In genomic region chr3:41082885-41083789, GRCm38 (mm10) we compare ENCODE assay signal across 8 mouse cellular contexts. TPM values are rescaled to one million over a fixed set of nuclear protein-coding genes. Genes with fewer than 3 reads are reported as not detected.
DNase-seq lines count a peak whose midpoint lies in the region; ATAC-seq and TF ChIP-seq lines count a peak whose summit lies in the region.

Gene Pgrmc2, minus strand, starts transcription at chr3:41083046.

- no peaks in the 10 kb centered on the region for H3K36me3 ChIP-seq in kidney, embryonic 14.5 days (ENCODE audit: control insufficient read depth, insufficient read depth, low read length)
- H3K36me3 ChIP-seq in limb, embryonic 15.5 days = no peaks in the 10 kb centered on the region

- TF ChIP-seq POLR2A in bone marrow macrophage, adult 2 months (IDR thresholded peaks at IDR 0.05; ENCODE audit: borderline replicate concordance, low read depth, low read length) = 0 out of 2 replicates have a peak, but pooled peaks have one; percentile 73
- peak; percentile 98 for TF ChIP-seq POLR2A in embryonic fibroblast, embryonic 13.5 days (IDR thresholded peaks at IDR 0.05; ENCODE audit: low read depth, low read length)

- peaks cover 10% of the 10 kb centered on the region for H3K4me1 ChIP-seq in bone marrow macrophage, adult 2 months (ENCODE audit: control insufficient read depth, insufficient read depth, low read length)
- H3K4me1 ChIP-seq in embryonic fibroblast, embryonic 13.5 days (ENCODE audit: control insufficient read depth, insufficient read depth, low read length) = peaks cover 3% of the 10 kb centered on the region; the same call in 1 of the 2 replicates
- H3K4me1 ChIP-seq in kidney, embryonic 14.5 days (ENCODE audit: control insufficient read depth, insufficient read depth, low read length) = peaks cover 6% of the 10 kb centered on the region
- H3K4me1 ChIP-seq in limb, embryonic 15.5 days = peaks cover 10% of the 10 kb centered on the region

- H3K9me3 ChIP-seq in kidney, embryonic 14.5 days (ENCODE audit: control insufficient read depth, low read length) = no peaks in the 10 kb centered on the region
- no peaks in the 10 kb centered on the region for H3K9me3 ChIP-seq in limb, embryonic 15.5 days

- peak within 1 kb of the TSS; percentile 94 for H3K4me2 ChIP-seq in kidney, embryonic 14.5 days (replicated peaks; ENCODE audit: low read depth, low read length)
- peak within 1 kb of the TSS; percentile 76 for H3K4me2 ChIP-seq in limb, embryonic 15.5 days

- H3K27me3 ChIP-seq in kidney, embryonic 14.5 days (ENCODE audit: control insufficient read depth, insufficient read depth, low read length) = no peaks in the 10 kb centered on the region
- H3K27me3 ChIP-seq in limb, embryonic 15.5 days = no peaks in the 10 kb centered on the region

- under 1% methylated on average over 95 of the region's 95 CpGs for WGBS in kidney, embryonic 14.5 days
- WGBS in limb, embryonic 15.5 days = under 1% methylated on average over 91 of the region's 95 CpGs

- TF ChIP-seq CTCF in bone marrow macrophage, adult 2 months (IDR thresholded peaks at IDR 0.05; ENCODE audit: low read depth, low read length) = no peak
- no peak for TF ChIP-seq CTCF in embryonic fibroblast, embryonic 13.5 days (IDR thresholded peaks at IDR 0.05; ENCODE audit: borderline replicate concordance, insufficient read depth, low read length)

- H3K27ac ChIP-seq in bone marrow macrophage, adult 2 months (ENCODE audit: insufficient read depth, low read depth, low read length) = peak within 1 kb of the TSS; percentile 82
- H3K27ac ChIP-seq in embryonic fibroblast, embryonic 13.5 days (ENCODE audit: insufficient read depth, low read length) = peak within 1 kb of the TSS; percentile 85
- H3K27ac ChIP-seq in kidney, embryonic 14.5 days (ENCODE audit: low read depth, low read length) = peak within 1 kb of the TSS; percentile 84
- peak within 1 kb of the TSS; percentile 93 for H3K27ac ChIP-seq in limb, embryonic 15.5 days

- H3K9ac ChIP-seq in kidney, embryonic 14.5 days (ENCODE audit: low read depth, low read length) = peak within 1 kb of the TSS; percentile 82
- peak within 1 kb of the TSS; percentile 78 for H3K9ac ChIP-seq in limb, embryonic 15.5 days

- H3K4me3 ChIP-seq in bone marrow macrophage, adult 2 months (ENCODE audit: insufficient read depth, low read length) = peak within 1 kb of the TSS; percentile 96
- peak within 1 kb of the TSS; percentile 70 for H3K4me3 ChIP-seq in embryonic fibroblast, embryonic 13.5 days (ENCODE audit: insufficient read depth, low read length)
- peak within 1 kb of the TSS; percentile 94 for H3K4me3 ChIP-seq in kidney, embryonic 14.5 days (ENCODE audit: low read length)
- peak within 1 kb of the TSS; percentile 96 for H3K4me3 ChIP-seq in limb, embryonic 15.5 days

- ATAC-seq in kidney, embryonic 14.5 days (ENCODE audit: low FRiP score, low TSS enrichment) = peak; percentile 98
- peak; percentile 99 for ATAC-seq in limb, embryonic 15.5 days (ENCODE audit: insufficient number of reproducible peaks, low FRiP score, low TSS enrichment, low read depth)

- peak; percentile 98 for DNase-seq in A20 (ENCODE audit: low read depth, low spot score)
- DNase-seq in heart, adult 9 months (ENCODE audit: low spot score in 2 of 2) = peak; percentile 97 to 98
- peak; percentile 95 to 98 for DNase-seq in monocyte, adult 2 months (ENCODE audit: low read depth in 1 of 2, low spot score in 2 of 2)
- DNase-seq in spleen, postnatal 36 days (ENCODE audit: low spot score in 2 of 2) = peak; percentile 97 to 99

RNA-seq across cellular contexts. Expression of gene Pgrmc2, which starts in this region (rescaled TPM):
- polyA plus RNA-seq in bone marrow macrophage, adult 2 months (2012; ENCODE audit: insufficient read depth, insufficient read length, missing spikeins) = 40.2 and 42.7 TPM in 2 replicates
- 91.4 and 93.5 TPM in 2 replicates for polyA plus RNA-seq in embryonic fibroblast, embryonic 13.5 days (2011; ENCODE audit: insufficient read length, low read depth, missing spikeins)
- 22.8 and 28.9 TPM in 2 replicates for polyA plus RNA-seq in kidney, embryonic 14.5 days (2014; fragmentation: Nextera tagmentation; extraction: Ambion mirVana)
- polyA plus RNA-seq in limb, embryonic 15.5 days (2015; fragmentation: Nextera tagmentation; extraction: Ambion mirVana) = 40.3 and 46.2 TPM in 2 replicates

Comparison
In these comparisons a context has a peak if more than half of its experiments do, and no peak if none do; other contexts are left out.
1. Peak in every context shown above with its lines: DNase-seq, ATAC-seq, H3K4me3 ChIP-seq and H3K27ac ChIP-seq.